Mouse (Mus musculus): ENCODE results near the gene Mboat2. TPM values are rescaled to one million over a fixed set of nuclear protein-coding genes. Genes with fewer than 3 reads are reported as not detected.
A peak's percentile ranks its signal among the peaks of the same experiment; 100 is the strongest.

Gene Mboat2
- total and polyA plus RNA-seq, 3 experiments = 0.39 to 4.0 (median 0.76) TPM

DNA sequence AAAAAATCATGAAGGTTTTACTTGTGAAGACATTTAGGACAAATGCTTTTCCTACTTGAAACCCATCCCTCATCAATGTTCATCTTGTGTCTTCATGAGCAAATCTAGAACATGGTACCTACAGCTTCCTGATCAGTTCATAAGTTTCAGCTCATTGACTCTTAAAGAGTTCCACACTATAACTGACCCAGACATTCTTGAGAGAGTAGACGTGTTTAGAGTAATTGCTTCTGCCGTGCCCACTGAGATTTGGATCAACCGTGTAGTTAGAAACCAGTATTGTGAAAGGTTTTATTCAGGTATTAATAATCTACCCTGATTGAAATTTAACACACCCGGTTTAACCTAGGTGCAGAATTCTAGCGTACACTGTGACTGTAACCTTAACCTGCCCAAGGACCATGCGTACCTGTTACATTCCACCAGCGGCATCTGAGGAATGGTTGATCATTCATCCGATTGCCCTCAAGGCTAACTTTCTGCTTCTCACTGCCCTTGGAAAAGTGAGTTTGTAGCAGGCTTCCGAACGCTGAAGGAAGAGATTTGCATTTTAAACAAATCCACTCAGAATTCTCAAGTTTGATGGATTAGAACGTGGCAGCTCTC is 131.8 kb downstream of the Mboat2 start:
- in situ Hi-C loops (cut with MboI; ENCODE audit: low pct_ligation_motif_present, low pct_unique_long_range_greater_than_20kb, low sequenced_read_pairs) = loop anchor here (25.0 kb wide), 2 partner anchors 350 to 475 kb away; partner anchors contain the start of gene Taf1b
- Histone ChIP-seq H3K27me3 (replicated peaks) (no peaks in the 10 kb centered on the region), H3K36me3 (replicated peaks in 1 of 2; ENCODE audit: control insufficient read depth in 1 of 2, insufficient read depth in 1 of 2, low read length in 1 of 2) (no peaks in the 10 kb centered on the region), H3K4me2 (ENCODE audit: insufficient read depth, low read depth, poor library complexity, severe bottlenecking) (no peak overlapping the region), H3K4me3 (replicated peaks in 1 of 3; ENCODE audit: low read depth in 2 of 3, low read length in 2 of 3, poor library complexity in 1 of 3) (no peak overlapping the region), H3K9me3 (replicated peaks; ENCODE audit: low read length) (no peaks in the 10 kb centered on the region), H3K79me2 (replicated peaks; ENCODE audit: control insufficient read depth, extremely low read depth, insufficient read depth, poor library complexity, severe bottlenecking) (no peaks in the 10 kb centered on the region), H3K9ac (ENCODE audit: insufficient read depth, low read depth) (no peak overlapping the region), H3K4me1 (ENCODE audit: control insufficient read depth in 1 of 2, insufficient read depth in 2 of 2) (peaks cover 3 to 16% of the 10 kb centered on the region in 2 experiments; a peak in 3 of 4 replicates), H3K27ac (ENCODE audit: insufficient read depth, low read depth) (no peak overlapping the region)
- no peak for TF ChIP-seq MEF2A (IDR thresholded peaks at IDR 0.05; ENCODE audit: borderline replicate concordance, low read depth, low read length)
- TF ChIP-seq ZC3H11A (IDR thresholded peaks at IDR 0.05; ENCODE audit: low read depth, low read length) = no peak
- TF ChIP-seq MYC (IDR thresholded peaks at IDR 0.05; ENCODE audit: low read depth, low read length) = no peak
- TF ChIP-seq EP300 (IDR thresholded peaks at IDR 0.05; ENCODE audit: low read length) = no peak
- TF ChIP-seq ZNF384 (IDR thresholded peaks at IDR 0.05; ENCODE audit: low read depth, low read length) = no peak
- dilution Hi-C loops (cut with MboI; ENCODE audit: extremely low pct_ligation_motif_present, extremely low pct_unique_long_range_greater_than_20kb, low sequenced_read_pairs) = no loop called here
- no peak for DNase-seq (ENCODE audit: extremely low read depth)

DNA sequence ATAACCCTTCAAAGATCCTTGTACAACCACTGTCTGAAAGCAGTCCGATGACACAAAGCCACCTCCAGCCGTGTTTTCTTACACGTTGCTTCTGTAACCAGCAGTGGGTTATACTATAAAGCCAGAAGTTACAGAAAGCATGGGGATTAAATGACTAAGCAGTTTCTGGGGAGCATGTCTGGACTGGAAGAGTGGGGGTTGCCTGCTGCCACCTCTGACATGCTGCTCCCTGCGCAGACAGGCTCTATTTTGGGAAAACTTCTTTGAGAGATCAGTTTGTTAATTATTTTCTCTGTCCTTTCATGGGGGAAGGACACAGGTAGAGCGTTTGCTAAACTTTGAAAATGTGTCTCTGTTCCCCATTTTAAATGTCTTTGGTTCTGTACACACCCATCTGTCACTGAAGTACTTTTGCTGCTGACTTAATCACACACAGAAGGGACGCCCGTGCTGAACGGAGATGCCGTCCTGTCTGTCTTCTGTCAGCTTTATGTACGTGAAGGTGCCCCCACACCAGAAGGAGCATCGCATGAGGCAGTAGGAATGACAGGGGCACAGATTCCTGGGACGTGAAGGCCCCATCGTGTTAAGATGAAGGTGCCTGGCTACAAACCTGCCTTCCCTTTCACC is 132.8 kb downstream of the Mboat2 start:
- H3K9ac ChIP-seq (ENCODE audit: insufficient read depth, low read depth) = 0 out of 2 replicates have a peak overlapping the region, but pooled peaks have one; percentile 17
- H3K27ac ChIP-seq (ENCODE audit: insufficient read depth, low read depth) = peak overlapping the region; percentile 69
- dilution Hi-C loops (cut with MboI; ENCODE audit: extremely low pct_ligation_motif_present, extremely low pct_unique_long_range_greater_than_20kb, low sequenced_read_pairs) = no loop called here
- H3K79me2 ChIP-seq (replicated peaks; ENCODE audit: control insufficient read depth, extremely low read depth, insufficient read depth, poor library complexity, severe bottlenecking) = no peaks in the 10 kb centered on the region
- peak overlapping the region in 1 of 3 experiments; percentile 13 for H3K4me3 ChIP-seq (replicated peaks in 1 of 3; ENCODE audit: low read depth in 2 of 3, low read length in 2 of 3, poor library complexity in 1 of 3)
- peak overlapping the region; percentile 30 for H3K4me2 ChIP-seq (ENCODE audit: insufficient read depth, low read depth, poor library complexity, severe bottlenecking)
- H3K9me3 ChIP-seq (replicated peaks; ENCODE audit: low read length) = no peaks in the 10 kb centered on the region
- H3K36me3 ChIP-seq (replicated peaks in 1 of 2; ENCODE audit: control insufficient read depth in 1 of 2, insufficient read depth in 1 of 2, low read length in 1 of 2) = no peaks in the 10 kb centered on the region
- in situ Hi-C loops (cut with MboI; ENCODE audit: low pct_ligation_motif_present, low pct_unique_long_range_greater_than_20kb, low sequenced_read_pairs) = loop anchor here (25.0 kb wide), 2 partner anchors 351 to 476 kb away; partner anchors contain the start of gene Taf1b
- TF ChIP-seq CHD1 (IDR thresholded peaks at IDR 0.05; ENCODE audit: low read depth, low read length) = peak; percentile 96
- TF ChIP-seq MXI1 (IDR thresholded peaks at IDR 0.05; ENCODE audit: low read depth, low read length) = peak; percentile 71
- 0 out of 2 replicates have a peak, but pooled peaks have one; percentile 34 for TF ChIP-seq JUN (IDR thresholded peaks at IDR 0.05; ENCODE audit: insufficient read depth, low read depth, low read length)
- peak; percentile 71 for TF ChIP-seq EP300 (IDR thresholded peaks at IDR 0.05; ENCODE audit: low read length)
- TF ChIP-seq MEF2A (IDR thresholded peaks at IDR 0.05; ENCODE audit: borderline replicate concordance, low read depth, low read length) = peak; percentile 89; the same call in 1 of the 2 replicates
- TF ChIP-seq GABPA (IDR thresholded peaks at IDR 0.05; ENCODE audit: insufficient replicate concordance, low read depth, low read length) = no peak
- TF ChIP-seq MYC (IDR thresholded peaks at IDR 0.05; ENCODE audit: low read depth, low read length) = peak; percentile 81
- no peak for TF ChIP-seq NELFE (IDR thresholded peaks at IDR 0.05; ENCODE audit: low read depth, low read length)
- no peak for TF ChIP-seq ZC3H11A (IDR thresholded peaks at IDR 0.05; ENCODE audit: low read depth, low read length)
- no peak for TF ChIP-seq POLR2AphosphoS2 (IDR thresholded peaks at IDR 0.05; ENCODE audit: low read depth, low read length)
- no peak for TF ChIP-seq MAZ (IDR thresholded peaks at IDR 0.05; ENCODE audit: low read depth, low read length)
- TF ChIP-seq TCF12 (IDR thresholded peaks at IDR 0.05; ENCODE audit: low read depth, low read length) = 0 out of 2 replicates have a peak, but pooled peaks have one; percentile 38
- peak; percentile 61; the same call in 1 of the 2 replicates for TF ChIP-seq JUND (conservative IDR thresholded peaks at IDR 0.05; ENCODE audit: low read depth, low read length)
- TF ChIP-seq ZMIZ1 (IDR thresholded peaks at IDR 0.05; ENCODE audit: low read depth, low read length) = no peak
- TF ChIP-seq BHLHE40 (IDR thresholded peaks at IDR 0.05; ENCODE audit: low read depth, low read length) = peak; percentile 62; the same call in 1 of the 2 replicates
- 0 out of 2 replicates have a peak, but pooled peaks have one; percentile 51 for TF ChIP-seq MAX (IDR thresholded peaks at IDR 0.05; ENCODE audit: low read length)
- TF ChIP-seq NRF1 (IDR thresholded peaks at IDR 0.05; ENCODE audit: low read depth, low read length) = 0 out of 2 replicates have a peak, but pooled peaks have one; percentile 24
- TF ChIP-seq MAFK (IDR thresholded peaks at IDR 0.05; ENCODE audit: insufficient replicate concordance, low read length) = peak; percentile 83; the same call in 1 of the 2 replicates
- no peak for TF ChIP-seq ZKSCAN1 (IDR thresholded peaks at IDR 0.05; ENCODE audit: borderline replicate concordance, low read depth, low read length)
- TF ChIP-seq E2F4 (IDR thresholded peaks at IDR 0.05; ENCODE audit: insufficient replicate concordance, low read depth, low read length) = no peak
- TF ChIP-seq IRF4 (IDR thresholded peaks at IDR 0.05; ENCODE audit: low read depth, low read length) = peak; percentile 87
- no peak for TF ChIP-seq SMC3 (IDR thresholded peaks at IDR 0.05; ENCODE audit: low read depth, low read length)
- TF ChIP-seq RCOR1 (conservative IDR thresholded peaks at IDR 0.05; ENCODE audit: low read depth, low read length) = peak; percentile 81; the same call in 1 of the 2 replicates
- no peak for TF ChIP-seq USF1 (IDR thresholded peaks at IDR 0.05; ENCODE audit: low read depth, low read length)
- peak; percentile 37; the same call in 1 of the 2 replicates for TF ChIP-seq POLR2A (IDR thresholded peaks at IDR 0.05; ENCODE audit: low read depth, low read length)
- TF ChIP-seq PAX5 (IDR thresholded peaks at IDR 0.05; ENCODE audit: low read length) = no peak
- peak; percentile 47; the same call in 1 of the 2 replicates for TF ChIP-seq CHD2 (IDR thresholded peaks at IDR 0.05; ENCODE audit: low read length)
- TF ChIP-seq TBP (conservative IDR thresholded peaks at IDR 0.05; ENCODE audit: low read depth, low read length) = 0 out of 2 replicates have a peak, but pooled peaks have one; percentile 35
- peak; percentile 41 for DNase-seq (ENCODE audit: extremely low read depth)
- H3K4me1 ChIP-seq (ENCODE audit: control insufficient read depth in 1 of 2, insufficient read depth in 2 of 2) = peaks cover 3 to 16% of the 10 kb centered on the region in 2 experiments; a peak in 3 of 4 replicates
- H3K27me3 ChIP-seq (replicated peaks) = no peaks in the 10 kb centered on the region

Measured in CH12.LX (cell line).